Mouse (Mus musculus) midbrain, embryonic 14.5 days (tissue): ENCODE results near the gene Lamtor2. TPM values are rescaled to one million over a fixed set of nuclear protein-coding genes. Genes with fewer than 3 reads are reported as not detected.
A peak's percentile ranks its signal among the peaks of the same experiment; 100 is the strongest.

Experiments
- ATAC-seq: fragments of 200-750 bp; cut with Nextera tagmentation; 2 replicates; pipeline ENCODE4 v1.8.0; 2017; ENCODE audit warnings: moderate number of reproducible peaks, moderate library complexity; ENCODE audit not compliant: low FRiP score, low TSS enrichment
- DNase-seq: peaks from one replicate; pipeline ENCODE4 v3.0.0-alpha.2; 2015
- H3K27ac ChIP-seq: fragments of 300-500 bp; sonication (generic); replicated peaks from 2 replicates; pipeline ENCODE4 v1.5.1; 2014; ENCODE audit warnings: mild to moderate bottlenecking, low read depth, low read length, moderate library complexity
- H3K27me3 ChIP-seq: fragments of 300-500 bp; sonication (generic); 2 replicates; pipeline ENCODE4 v1.6.1; 2014; ENCODE audit warnings: low read length, control low read depth, mixed read lengths; ENCODE audit not compliant: control insufficient read depth, insufficient read depth
- H3K36me3 ChIP-seq: fragments of 300-500 bp; sonication (generic); 2 replicates; pipeline ENCODE4 v1.6.1; 2014; ENCODE audit warnings: low read length, control low read depth; ENCODE audit not compliant: control insufficient read depth, insufficient read depth
- H3K4me1 ChIP-seq: fragments of 300-500 bp; sonication (generic); 2 replicates; pipeline ENCODE4 v1.6.1; 2014; ENCODE audit warnings: mild to moderate bottlenecking, antibody characterized with exemption, low read length, control low read depth; ENCODE audit not compliant: control insufficient read depth, insufficient read depth
- H3K4me2 ChIP-seq: fragments of 300-500 bp; sonication (generic); 2 replicates; pipeline ENCODE4 v1.6.1; 2014; ENCODE audit warnings: mild to moderate bottlenecking, low read length, moderate library complexity
- H3K4me3 ChIP-seq: fragments of 300-500 bp; sonication (generic); replicated peaks from 2 replicates; pipeline ENCODE4 v1.5.1; 2014; ENCODE audit warnings: low read depth, low read length
- H3K9ac ChIP-seq: fragments of 300-500 bp; sonication (generic); replicated peaks from 2 replicates; pipeline ENCODE4 v1.6.1; 2014; ENCODE audit warnings: mild to moderate bottlenecking, low read length, moderate library complexity
- H3K9me3 ChIP-seq: fragments of 300-500 bp; sonication (generic); 2 replicates; pipeline ENCODE4 v1.6.1; 2016; ENCODE audit warnings: low read length, control low read depth, mixed read lengths; ENCODE audit not compliant: control insufficient read depth
- WGBS: fragments of 180-500 bp; shearing (Covaris S2); extraction: QIAGEN DNeasy Blood & Tissue Kit; methylation state at CpG from one replicate; pipeline ENCODE4 v1.1.7; 2014; 5-methylcytosine and 5-hydroxymethylcytosine counted together
- polyA plus RNA-seq: library from polyadenylated mRNA; unstranded; fragments of >200 nt; fragmentation: Nextera tagmentation; extraction: Ambion mirVana; gene quantifications from 2 replicates; pipeline ENCODE4 v1.2.1, GENCODE M21; 2014

The Lamtor2 gene
- polyA plus RNA-seq, 1 experiment from 2014 or later: 93.4 TPM

- 51% methylated on average over 4 of the region's 4 CpGs for WGBS
- H3K9ac ChIP-seq: no peak overlapping the region
- DNase-seq (peak; percentile 25), ATAC-seq (peak; percentile 40)
- H3K4me3 ChIP-seq: no peak overlapping the region
- peaks cover 95% of the 10 kb centered on the region for H3K36me3 ChIP-seq
- H3K4me2 ChIP-seq: no peak overlapping the region
- no peaks in the 10 kb centered on the region for H3K4me1 ChIP-seq
- no peaks in the 10 kb centered on the region for H3K9me3 ChIP-seq
- H3K27me3 ChIP-seq: no peaks in the 10 kb centered on the region
- 0 out of 2 replicates have a peak overlapping the region, but pooled peaks have one; percentile 41 for H3K27ac ChIP-seq
Measured at GRCm38 (mm10) chr3:88563442-88563841, 10.6 kb upstream of the Lamtor2 start.

- Histone ChIP-seq H3K27me3 (no peaks in the 10 kb centered on the region), H3K4me2 (no peak overlapping the region), H3K27ac (no peak overlapping the region), H3K4me1 (no peaks in the 10 kb centered on the region), H3K9me3 (no peaks in the 10 kb centered on the region), H3K36me3 (peaks cover 94% of the 10 kb centered on the region), H3K4me3 (no peak overlapping the region), H3K9ac (no peak overlapping the region)
- WGBS: 47% methylated on average over 4 of the region's 4 CpGs
- peak; percentile 28 for DNase-seq
- ATAC-seq: peak; percentile 37; the same call in 1 of the 2 replicates
Measured at GRCm38 (mm10) chr3:88561989-88562388, 9.1 kb upstream of the Lamtor2 start.

DNA sequence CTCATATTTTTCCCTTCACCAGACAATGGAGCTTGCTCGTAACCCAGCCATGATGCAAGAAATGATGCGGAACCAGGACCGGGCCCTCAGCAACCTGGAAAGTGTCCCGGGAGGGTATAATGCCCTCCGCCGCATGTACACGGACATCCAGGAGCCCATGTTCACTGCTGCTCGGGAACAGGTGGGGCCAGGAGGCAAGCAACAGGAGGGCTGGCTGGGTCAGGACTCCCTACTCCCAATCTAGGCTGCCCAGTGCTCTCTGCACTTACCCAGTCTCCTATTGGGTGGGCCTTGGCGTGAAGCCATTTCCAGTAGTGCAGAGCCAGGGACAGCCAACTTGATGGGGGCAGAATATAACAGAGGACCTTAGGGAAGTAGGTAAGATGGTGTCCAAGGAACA is 6.7 kb upstream of the Lamtor2 start:
- H3K4me2 ChIP-seq: no peak overlapping the region
- peaks cover 85% of the 10 kb centered on the region for H3K36me3 ChIP-seq
- no peaks in the 10 kb centered on the region for H3K9me3 ChIP-seq
- H3K27ac ChIP-seq: no peak overlapping the region
- no peaks in the 10 kb centered on the region for H3K27me3 ChIP-seq
- DNase-seq (no peak), ATAC-seq (no peak)
- peaks cover 6% of the 10 kb centered on the region; the same call in 1 of the 2 replicates for H3K4me1 ChIP-seq
- WGBS: 96% methylated on average over 9 of the region's 9 CpGs
- H3K9ac ChIP-seq: no peak overlapping the region
- no peak overlapping the region for H3K4me3 ChIP-seq

- no peak for ATAC-seq
- H3K36me3 ChIP-seq: peaks cover 56% of the 10 kb centered on the region
- H3K4me2 ChIP-seq: no peak overlapping the region
- peaks cover 13% of the 10 kb centered on the region for H3K4me1 ChIP-seq
- no peak overlapping the region for H3K9ac ChIP-seq
- no peak overlapping the region for H3K27ac ChIP-seq
- no peak overlapping the region for H3K4me3 ChIP-seq
- H3K27me3 ChIP-seq: no peaks in the 10 kb centered on the region
- no peak for DNase-seq
- WGBS: 97% methylated on average over 8 of the region's 8 CpGs
- no peaks in the 10 kb centered on the region for H3K9me3 ChIP-seq
Measured at GRCm38 (mm10) chr3:88556616-88557015, 3.7 kb upstream of the Lamtor2 start.

DNA sequence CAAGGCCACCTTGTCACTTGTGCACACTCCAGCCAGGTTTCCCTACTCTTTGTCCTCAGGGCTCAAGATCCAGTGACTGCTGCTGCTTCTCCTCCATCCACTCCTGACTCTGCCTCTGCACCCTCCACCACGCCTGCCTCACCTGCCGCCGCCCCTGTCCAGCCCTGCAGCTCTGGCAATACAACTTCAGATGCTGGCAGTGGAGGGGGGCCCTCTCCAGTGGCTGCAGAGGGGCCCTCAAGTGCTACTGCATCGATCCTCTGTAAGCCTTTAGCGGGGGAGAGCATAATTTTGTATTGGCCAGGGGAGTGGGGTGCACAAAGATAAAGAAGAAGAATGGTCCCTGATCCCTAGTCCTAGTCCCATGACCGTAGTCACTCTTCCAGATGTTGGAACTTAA is 2.9 kb upstream of the Lamtor2 start:
- no peak overlapping the region for H3K4me3 ChIP-seq
- peaks cover 50% of the 10 kb centered on the region for H3K36me3 ChIP-seq
- H3K27me3 ChIP-seq: no peaks in the 10 kb centered on the region
- H3K9me3 ChIP-seq: no peaks in the 10 kb centered on the region
- H3K4me2 ChIP-seq: no peak overlapping the region
- H3K4me1 ChIP-seq: peaks cover 14% of the 10 kb centered on the region
- no peak overlapping the region for H3K9ac ChIP-seq
- DNase-seq (no peak), ATAC-seq (no peak)
- no peak overlapping the region for H3K27ac ChIP-seq
- WGBS: 97% methylated on average over 6 of the region's 6 CpGs

GRCm38 (mm10) chr3:88555069-88555605 is 2.3 kb upstream of the Lamtor2 start:
- ATAC-seq: no peak
- Histone ChIP-seq H3K9me3 (no peaks in the 10 kb centered on the region), H3K4me3 (no peak overlapping the region), H3K27me3 (no peaks in the 10 kb centered on the region), H3K9ac (no peak overlapping the region; the same call in 1 of the 2 replicates), H3K4me1 (peaks cover 14% of the 10 kb centered on the region), H3K4me2 (peak overlapping the region; percentile 91), H3K36me3 (peaks cover 44% of the 10 kb centered on the region), H3K27ac (no peak overlapping the region)
- WGBS: 86% methylated on average over 5 of the region's 5 CpGs
- DNase-seq: no peak

DNA sequence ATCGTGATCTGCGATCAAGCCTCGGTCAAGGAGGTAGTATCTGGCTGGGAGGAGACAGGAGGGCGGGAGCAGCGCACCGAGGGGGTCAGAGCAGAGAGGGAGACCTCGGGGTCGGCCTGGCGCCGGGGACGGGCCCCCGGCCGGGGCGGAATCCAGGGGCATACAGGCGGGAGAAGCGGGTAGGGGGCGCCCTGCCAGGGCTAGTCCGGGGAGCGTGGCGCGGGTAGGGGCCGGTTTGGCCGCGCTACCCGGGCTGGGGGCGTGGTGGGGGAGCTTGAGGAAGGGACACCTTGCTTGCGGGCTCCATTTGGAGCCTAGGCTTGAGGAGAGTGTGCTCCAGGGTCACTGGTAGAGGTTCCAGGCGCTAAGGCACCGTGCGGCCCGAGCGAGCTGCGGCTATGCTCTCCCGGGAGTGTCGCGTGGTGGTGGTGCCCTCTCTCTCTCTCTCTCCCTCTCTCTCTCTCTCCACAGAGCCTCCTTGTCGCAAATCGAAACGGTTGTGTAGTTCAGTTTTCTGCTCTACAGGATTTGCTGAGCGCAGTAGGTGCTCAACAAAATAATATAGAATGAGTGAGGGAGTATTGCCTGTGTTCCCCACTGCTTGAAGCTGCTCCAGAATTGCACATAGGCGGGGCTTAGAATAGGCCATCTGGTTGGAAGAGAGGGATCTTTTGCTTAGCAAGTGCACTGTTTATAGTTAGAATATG is 1.2 kb upstream of the Lamtor2 start:
- H3K4me2 ChIP-seq: peak overlapping the region; percentile 91
- H3K27me3 ChIP-seq: no peaks in the 10 kb centered on the region
- no peaks in the 10 kb centered on the region for H3K9me3 ChIP-seq
- peak overlapping the region; percentile 93 for H3K27ac ChIP-seq
- H3K4me1 ChIP-seq: peaks cover 14% of the 10 kb centered on the region
- peak overlapping the region; percentile 91 for H3K4me3 ChIP-seq
- DNase-seq (peak; percentile 73), ATAC-seq (peak; percentile 50)
- WGBS: under 1% methylated on average over 41 of the region's 41 CpGs
- peaks cover 33% of the 10 kb centered on the region for H3K36me3 ChIP-seq
- peak overlapping the region; percentile 88 for H3K9ac ChIP-seq

DNA sequence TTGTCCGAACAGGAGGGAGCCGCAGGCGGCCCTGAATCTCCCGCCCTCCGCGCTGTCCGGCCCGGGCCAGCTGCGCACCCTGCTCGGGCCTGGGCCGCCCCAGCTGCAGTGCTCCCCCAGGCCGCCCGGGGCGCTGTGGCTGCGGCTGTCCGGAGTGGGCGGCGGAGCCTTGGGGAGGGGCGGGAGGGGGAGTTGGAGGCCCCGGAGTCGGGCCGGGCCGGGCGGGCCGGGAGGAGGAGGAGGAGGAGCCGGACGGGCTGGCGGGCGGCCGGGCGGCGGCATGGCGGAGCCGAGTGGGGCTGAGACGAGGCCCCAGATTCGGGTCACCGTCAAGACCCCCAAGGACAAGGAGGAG is 628 bp upstream of the Lamtor2 start, which contains the start of gene Ubqln4:
Gene Ubqln4, plus strand, starts transcription at position 234 of the 355 bp plus-strand sequence.
- Histone ChIP-seq H3K4me2 (peak within 1 kb of the TSS; percentile 91), H3K4me1 (peaks cover 14% of the 10 kb centered on the region), H3K36me3 (peaks cover 28% of the 10 kb centered on the region), H3K9ac (peak within 1 kb of the TSS; percentile 88), H3K9me3 (no peaks in the 10 kb centered on the region), H3K4me3 (peak within 1 kb of the TSS; percentile 91), H3K27ac (peak within 1 kb of the TSS; percentile 93), H3K27me3 (no peaks in the 10 kb centered on the region)
- DNase-seq (peak; percentile 94), ATAC-seq (peak; percentile 88)
- under 1% methylated on average over 35 of the region's 37 CpGs for WGBS
